17 mouse cellular contexts compared by ENCODE assay signal in the genomic region with DNA sequence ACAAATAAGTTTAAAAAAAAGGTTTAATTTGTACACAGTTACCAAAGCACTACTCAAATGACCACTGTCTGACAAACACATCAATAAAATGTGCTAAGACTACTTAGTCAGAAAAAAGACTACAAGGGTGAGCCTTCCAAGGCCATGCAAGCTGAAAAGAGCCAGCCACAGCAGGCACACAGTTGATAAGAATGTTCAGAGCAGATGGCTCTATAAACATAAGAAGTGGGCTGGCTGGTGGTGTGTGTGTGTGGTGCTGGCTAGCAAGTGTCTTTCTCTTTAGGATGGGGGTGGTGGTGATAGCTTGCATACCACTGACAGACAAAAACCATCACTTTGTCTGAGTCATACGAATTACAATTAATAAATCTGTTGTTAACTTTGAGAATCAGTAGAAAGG.
DNase-seq lines count a peak whose midpoint lies in the region; ATAC-seq and TF ChIP-seq lines count a peak whose summit lies in the region.
"Had no signal": no experiment of that assay in that cellular context is flagged by ENCODE, and none has a peak within 500 bp of the region (broad histone marks: within the 10 kb centered on the region; RNA-seq: fewer than 3 reads in every experiment).

No protein-coding gene starts in this region.

- TF ChIP-seq CTCF in ES-Bruce4 (IDR thresholded peaks at IDR 0.05; ENCODE audit: low read depth, low read length), result no peak
- TF ChIP-seq CTCF in stomach, postnatal 0 days (IDR thresholded peaks at IDR 0.05; ENCODE audit: low read depth), result no peak

- peak; percentile 83 for ATAC-seq in liver, embryonic 11.5 days (replicated peaks; ENCODE audit: low FRiP score)
- no peak for ATAC-seq in intestine, embryonic 15.5 days
- ATAC-seq in stomach, postnatal 0 days (ENCODE audit: low FRiP score, low TSS enrichment), result no peak
- ATAC-seq in hindbrain, embryonic 16.5 days, result no peak
- ATAC-seq: forebrain, embryonic 13.5 days; inflammation-experienced regulatory T-cells, adult 6 months had no signal

- TF ChIP-seq POLR2A in ES-Bruce4 (IDR thresholded peaks at IDR 0.05; ENCODE audit: insufficient read depth, low read length), result no peak

- H3K36me3 ChIP-seq in ES-Bruce4 (ENCODE audit: control insufficient read depth, insufficient read depth, low read length, poor library complexity, severe bottlenecking), result peaks cover 2% of the 10 kb centered on the region; the same call in 1 of the 2 replicates
- H3K36me3 ChIP-seq in liver, embryonic 11.5 days (ENCODE audit: control insufficient read depth, insufficient read depth, low read length), result no peaks in the 10 kb centered on the region; the same call in 1 of the 2 replicates
- H3K36me3 ChIP-seq in intestine, embryonic 15.5 days, result no peaks in the 10 kb centered on the region
- no peaks in the 10 kb centered on the region; the same call in 1 of the 2 replicates for H3K36me3 ChIP-seq in stomach, postnatal 0 days (ENCODE audit: control insufficient read depth, insufficient read depth, low read length)
- peaks cover 2% of the 10 kb centered on the region; the same call in 1 of the 2 replicates for H3K36me3 ChIP-seq in hindbrain, embryonic 16.5 days (ENCODE audit: control insufficient read depth, insufficient read depth, low read length)

- no peaks in the 10 kb centered on the region for H3K27me3 ChIP-seq in ES-Bruce4 (ENCODE audit: control insufficient read depth, insufficient read depth, low read length, poor library complexity, severe bottlenecking)
- H3K27me3 ChIP-seq in liver, embryonic 11.5 days (replicated peaks; ENCODE audit: control insufficient read depth, insufficient read depth, low read length), result no peaks in the 10 kb centered on the region
- no peaks in the 10 kb centered on the region for H3K27me3 ChIP-seq in intestine, embryonic 15.5 days (replicated peaks)
- no peaks in the 10 kb centered on the region for H3K27me3 ChIP-seq in stomach, postnatal 0 days (ENCODE audit: control insufficient read depth, insufficient read depth, low read length)
- no peaks in the 10 kb centered on the region for H3K27me3 ChIP-seq in hindbrain, embryonic 16.5 days (replicated peaks; ENCODE audit: control insufficient read depth, insufficient read depth, low read length)
- H3K27me3 ChIP-seq: embryonic facial prominence, embryonic 12.5 days; forebrain, embryonic 13.5 days; megakaryocyte, embryonic 14.5 days; stomach, embryonic 15.5 days had no signal

- no peak overlapping the region for H3K4me2 ChIP-seq in liver, embryonic 11.5 days
- H3K4me2 ChIP-seq in intestine, embryonic 15.5 days (replicated peaks), result no peak overlapping the region
- H3K4me2 ChIP-seq in stomach, postnatal 0 days (replicated peaks; ENCODE audit: low read depth), result no peak overlapping the region
- no peak overlapping the region for H3K4me2 ChIP-seq in hindbrain, embryonic 16.5 days (ENCODE audit: low read length)
- H3K4me2 ChIP-seq: embryonic facial prominence, embryonic 12.5 days; forebrain, embryonic 13.5 days; stomach, embryonic 15.5 days had no signal

- H3K9me3 ChIP-seq in ES-Bruce4 (replicated peaks; ENCODE audit: control insufficient read depth, insufficient read depth, low read length, poor library complexity, severe bottlenecking), result no peaks in the 10 kb centered on the region
- no peaks in the 10 kb centered on the region for H3K9me3 ChIP-seq in liver, embryonic 11.5 days (ENCODE audit: control insufficient read depth, low read length)
- no peaks in the 10 kb centered on the region for H3K9me3 ChIP-seq in intestine, embryonic 15.5 days
- H3K9me3 ChIP-seq in stomach, postnatal 0 days (ENCODE audit: control insufficient read depth, low read length), result no peaks in the 10 kb centered on the region
- H3K9me3 ChIP-seq in hindbrain, embryonic 16.5 days (ENCODE audit: control insufficient read depth, low read length), result no peaks in the 10 kb centered on the region
- H3K9me3 ChIP-seq: embryonic facial prominence, embryonic 12.5 days; forebrain, embryonic 13.5 days; megakaryocyte, embryonic 14.5 days; stomach, embryonic 15.5 days had no signal

- DNase-seq in layer of hippocampus, adult 11-12 months (ENCODE audit: low spot score), result peak; percentile 27
- no peak for DNase-seq in layer of hippocampus, postnatal 36 days
- peak; percentile 70 for DNase-seq in MN1 (ENCODE audit: low spot score)
- no peak for DNase-seq in liver, embryonic 11.5 days (ENCODE audit: low spot score)
- DNase-seq in stomach, postnatal 0 days (ENCODE audit: low spot score), result no peak
- DNase-seq: cerebellum, adult 8-10 months; heart, postnatal 14 days; kidney, postnatal 10 days; lung, adult 18-20 months had no signal

- H3K4me3 ChIP-seq in ES-Bruce4 (ENCODE audit: low read depth, low read length), result no peak overlapping the region
- no peak overlapping the region for H3K4me3 ChIP-seq in liver, embryonic 11.5 days (ENCODE audit: low read depth, low read length)
- H3K4me3 ChIP-seq in intestine, embryonic 15.5 days (replicated peaks), result no peak overlapping the region
- no peak overlapping the region for H3K4me3 ChIP-seq in stomach, postnatal 0 days (ENCODE audit: low read depth, low read length)
- H3K4me3 ChIP-seq in hindbrain, embryonic 16.5 days (ENCODE audit: low read length), result no peak overlapping the region
- H3K4me3 ChIP-seq: embryonic facial prominence, embryonic 12.5 days; forebrain, embryonic 13.5 days; megakaryocyte, embryonic 14.5 days; stomach, embryonic 15.5 days had no signal

- no peaks in the 10 kb centered on the region for H3K4me1 ChIP-seq in ES-Bruce4 (ENCODE audit: control insufficient read depth, insufficient read depth, low read length)
- H3K4me1 ChIP-seq in liver, embryonic 11.5 days (replicated peaks; ENCODE audit: control insufficient read depth, insufficient read depth, low read length), result no peaks in the 10 kb centered on the region; the same call in 1 of the 2 replicates
- H3K4me1 ChIP-seq in intestine, embryonic 15.5 days (replicated peaks), result no peaks in the 10 kb centered on the region
- H3K4me1 ChIP-seq in stomach, postnatal 0 days (replicated peaks; ENCODE audit: control insufficient read depth, insufficient read depth), result no peaks in the 10 kb centered on the region
- no peaks in the 10 kb centered on the region for H3K4me1 ChIP-seq in hindbrain, embryonic 16.5 days (ENCODE audit: control insufficient read depth, insufficient read depth, low read depth, low read length)
- H3K4me1 ChIP-seq: embryonic facial prominence, embryonic 12.5 days; forebrain, embryonic 13.5 days; stomach, embryonic 15.5 days had no signal

- H3K9ac ChIP-seq in ES-Bruce4 (ENCODE audit: low read depth, poor library complexity, severe bottlenecking), result no peak overlapping the region
- no peak overlapping the region for H3K9ac ChIP-seq in liver, embryonic 11.5 days (ENCODE audit: low read depth, low read length)
- no peak overlapping the region for H3K9ac ChIP-seq in intestine, embryonic 15.5 days
- no peak overlapping the region for H3K9ac ChIP-seq in stomach, postnatal 0 days (ENCODE audit: low read length)
- H3K9ac ChIP-seq in hindbrain, embryonic 16.5 days (ENCODE audit: low read depth, low read length), result no peak overlapping the region
- H3K9ac ChIP-seq: embryonic facial prominence, embryonic 12.5 days; forebrain, embryonic 13.5 days; stomach, embryonic 15.5 days had no signal

- no peak overlapping the region for H3K27ac ChIP-seq in ES-Bruce4 (ENCODE audit: insufficient read depth, low read length)
- no peak overlapping the region for H3K27ac ChIP-seq in liver, embryonic 11.5 days (ENCODE audit: low read depth, low read length)
- no peak overlapping the region for H3K27ac ChIP-seq in intestine, embryonic 15.5 days
- no peak overlapping the region for H3K27ac ChIP-seq in stomach, postnatal 0 days (replicated peaks)
- H3K27ac ChIP-seq in hindbrain, embryonic 16.5 days (ENCODE audit: low read depth, low read length), result no peak overlapping the region
- H3K27ac ChIP-seq: embryonic facial prominence, embryonic 12.5 days; forebrain, embryonic 13.5 days; stomach, embryonic 15.5 days had no signal

- 59% methylated on average over 1 of the region's 1 CpGs for WGBS in liver, embryonic 11.5 days
- WGBS in intestine, embryonic 15.5 days, result 45% methylated on average over 1 of the region's 1 CpGs
- WGBS in stomach, postnatal 0 days, result 63% methylated on average over 1 of the region's 1 CpGs
- 87% methylated on average over 1 of the region's 1 CpGs for WGBS in hindbrain, embryonic 16.5 days

- TF ChIP-seq EP300 in ES-Bruce4 (IDR thresholded peaks at IDR 0.05; ENCODE audit: insufficient read depth, low read depth, low read length), result 0 out of 2 replicates have a peak, but pooled peaks have one; percentile 45
- no peak for TF ChIP-seq EP300 in stomach, postnatal 0 days (optimal IDR thresholded peaks at IDR 0.05)

Comparison
In these comparisons a context has a peak if more than half of its experiments do, and no peak if none do; other contexts are left out.
1. DNase-seq: peak in layer of hippocampus, adult 11-12 months (single experiment) and MN1 (single experiment); none in layer of hippocampus, postnatal 36 days (0 of 2), liver, embryonic 11.5 days (single experiment) and stomach, postnatal 0 days (single experiment).